Mouse (Mus musculus) heart, postnatal 0 days (tissue): ENCODE results near the gene Treh.

Experiments used
- CTCF ChIP-seq: IDR thresholded peaks from 2 replicates; pipeline ENCODE4 v1.5.1; 2016; ENCODE audit warnings: antibody characterized with exemption, control low read depth, low read depth
- EP300 ChIP-seq: IDR thresholded peaks from 2 replicates; pipeline ENCODE4 v1.6.1; 2016; ENCODE audit warnings: antibody characterized with exemption, low read depth

DNA sequence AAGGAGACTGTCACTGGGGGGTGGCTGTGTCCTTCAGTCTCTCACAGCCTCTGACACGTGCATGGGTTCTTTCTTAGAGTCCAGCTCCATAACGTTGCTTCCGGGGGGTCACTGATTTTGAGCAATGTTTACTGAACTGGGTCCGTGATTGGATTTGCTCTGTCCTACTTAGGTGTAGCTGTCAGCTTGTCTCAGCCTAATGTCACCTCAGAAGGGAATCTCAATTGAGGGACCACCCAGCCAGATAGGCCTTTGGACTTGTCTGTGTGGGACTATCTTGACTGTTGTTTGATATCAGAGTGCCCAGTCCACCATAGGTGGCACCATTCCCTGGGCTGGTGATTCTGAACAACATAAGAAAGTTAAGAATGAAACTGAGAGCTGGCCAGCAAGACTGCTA lies 19.1 kb upstream of the Treh start:
- TF ChIP-seq EP300: no peak
- TF ChIP-seq CTCF: no peak
